Mouse (Mus musculus) liver, embryonic 15.5 days (tissue): ENCODE data around the gene Slc39a3. TPM values are rescaled to one million over a fixed set of nuclear protein-coding genes. Genes with fewer than 3 reads are reported as not detected.
A peak's percentile ranks its signal among the peaks of the same experiment; 100 is the strongest.

ENCODE experiments used
- ATAC-seq: fragments of 200-750 bp; cut with Nextera tagmentation; 2 replicates; pipeline ENCODE4 v1.8.0; 2017; ENCODE audit warnings: moderate number of reproducible peaks, mild to moderate bottlenecking, moderate library complexity; ENCODE audit not compliant: insufficient read depth
- H3K27ac ChIP-seq: fragments of 300-500 bp; sonication (generic); replicated peaks from 2 replicates; pipeline ENCODE4 v1.5.1; 2015; ENCODE audit warnings: mild to moderate bottlenecking, inconsistent platforms
- H3K27me3 ChIP-seq: fragments of 300-500 bp; sonication (generic); 2 replicates; pipeline ENCODE4 v1.6.1; 2015; ENCODE audit warnings: mild to moderate bottlenecking, inconsistent platforms
- H3K36me3 ChIP-seq: fragments of 300-500 bp; sonication (generic); replicated peaks from 2 replicates; pipeline ENCODE4 v1.6.1; 2015; ENCODE audit warnings: moderate library complexity, mild to moderate bottlenecking, inconsistent platforms
- H3K4me1 ChIP-seq: fragments of 300-500 bp; sonication (generic); replicated peaks from 2 replicates; pipeline ENCODE4 v1.6.1; 2015; ENCODE audit warnings: inconsistent platforms
- H3K4me2 ChIP-seq: fragments of 300-500 bp; sonication (generic); 2 replicates; pipeline ENCODE4 v1.6.1; 2015; ENCODE audit warnings: moderate library complexity, mild to moderate bottlenecking, inconsistent platforms
- H3K4me3 ChIP-seq: fragments of 300-500 bp; sonication (generic); replicated peaks from 2 replicates; pipeline ENCODE4 v1.5.1; 2015; ENCODE audit warnings: mild to moderate bottlenecking, inconsistent platforms
- H3K9ac ChIP-seq: fragments of 300-500 bp; sonication (generic); 2 replicates; pipeline ENCODE4 v1.6.1; 2015; ENCODE audit warnings: moderate library complexity, mild to moderate bottlenecking, inconsistent platforms
- H3K9me3 ChIP-seq: fragments of 300-500 bp; sonication (generic); replicated peaks from 2 replicates; pipeline ENCODE4 v1.6.1; 2016; ENCODE audit warnings: inconsistent platforms
- WGBS: fragments of 180-500 bp; shearing (Covaris S2); methylation state at CpG from one replicate; pipeline ENCODE4 v1.1.7; 2015; ENCODE audit warnings: mixed read lengths; ENCODE audit not compliant: insufficient replicate concordance; 5-methylcytosine and 5-hydroxymethylcytosine counted together
- polyA plus RNA-seq: library from polyadenylated mRNA; unstranded; fragments of >200 nt; fragmentation: Nextera tagmentation; extraction: Ambion mirVana; gene quantifications from 2 replicates; pipeline ENCODE4 v1.2.1, GENCODE M21; 2015

Slc39a3 gene
- polyA plus RNA-seq = 5.6 and 6.5 TPM in 2 replicates

DNA sequence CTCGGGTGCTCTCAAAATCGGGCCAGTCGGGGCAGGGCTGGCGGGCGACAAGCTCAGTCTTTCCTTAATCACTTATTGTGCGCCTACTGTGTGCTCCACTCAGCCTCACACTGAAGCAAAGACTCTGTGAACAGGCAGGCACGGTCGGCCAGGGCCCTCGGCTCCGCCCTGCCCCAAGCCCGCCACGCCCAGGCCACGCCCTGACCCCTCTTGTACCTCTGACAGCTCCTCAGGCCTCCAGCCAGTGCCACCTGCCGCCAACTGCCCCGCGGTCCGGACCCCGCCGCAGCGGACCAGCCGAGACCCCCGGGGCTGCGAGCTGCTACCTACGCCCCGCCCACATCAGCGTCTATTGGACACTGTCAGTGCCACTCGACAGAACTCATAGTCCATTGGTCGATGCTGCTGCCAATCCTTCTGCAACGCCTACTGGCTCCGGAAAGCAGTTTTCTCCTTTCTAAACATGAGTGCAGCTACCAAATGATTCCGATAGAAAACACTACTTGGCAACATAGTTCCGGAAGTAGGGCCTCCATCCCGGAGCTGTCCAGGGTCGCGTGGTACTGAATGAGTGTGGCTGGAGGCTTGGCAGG is at the start of gene Slc39a3:
TSS of gene Slc39a3 (minus strand) at position 439 of the 593 bp plus-strand sequence.
- Histone ChIP-seq H3K4me1 (peaks cover 20% of the 10 kb centered on the region), H3K4me2 (peak within 1 kb of the TSS; percentile 82), H3K9ac (peak within 1 kb of the TSS; percentile 59), H3K27ac (peak within 1 kb of the TSS; percentile 70), H3K9me3 (no peaks in the 10 kb centered on the region), H3K27me3 (no peaks in the 10 kb centered on the region), H3K4me3 (peak within 1 kb of the TSS; percentile 68), H3K36me3 (no peaks in the 10 kb centered on the region)
- WGBS = under 1% methylated on average over 35 of the region's 35 CpGs
- ATAC-seq = peak; percentile 98

- Histone ChIP-seq H3K9ac (no peak overlapping the region), H3K4me1 (peaks cover 23% of the 10 kb centered on the region), H3K9me3 (no peaks in the 10 kb centered on the region), H3K27me3 (no peaks in the 10 kb centered on the region), H3K4me3 (no peak overlapping the region), H3K4me2 (no peak overlapping the region), H3K36me3 (peaks cover 12% of the 10 kb centered on the region), H3K27ac (no peak overlapping the region)
- no peak for ATAC-seq
- 46% methylated on average over 2 of the region's 2 CpGs for WGBS
Observed at GRCm38 (mm10) chr10:81087021-81087420, 49.8 kb upstream of the Slc39a3 start.

DNA sequence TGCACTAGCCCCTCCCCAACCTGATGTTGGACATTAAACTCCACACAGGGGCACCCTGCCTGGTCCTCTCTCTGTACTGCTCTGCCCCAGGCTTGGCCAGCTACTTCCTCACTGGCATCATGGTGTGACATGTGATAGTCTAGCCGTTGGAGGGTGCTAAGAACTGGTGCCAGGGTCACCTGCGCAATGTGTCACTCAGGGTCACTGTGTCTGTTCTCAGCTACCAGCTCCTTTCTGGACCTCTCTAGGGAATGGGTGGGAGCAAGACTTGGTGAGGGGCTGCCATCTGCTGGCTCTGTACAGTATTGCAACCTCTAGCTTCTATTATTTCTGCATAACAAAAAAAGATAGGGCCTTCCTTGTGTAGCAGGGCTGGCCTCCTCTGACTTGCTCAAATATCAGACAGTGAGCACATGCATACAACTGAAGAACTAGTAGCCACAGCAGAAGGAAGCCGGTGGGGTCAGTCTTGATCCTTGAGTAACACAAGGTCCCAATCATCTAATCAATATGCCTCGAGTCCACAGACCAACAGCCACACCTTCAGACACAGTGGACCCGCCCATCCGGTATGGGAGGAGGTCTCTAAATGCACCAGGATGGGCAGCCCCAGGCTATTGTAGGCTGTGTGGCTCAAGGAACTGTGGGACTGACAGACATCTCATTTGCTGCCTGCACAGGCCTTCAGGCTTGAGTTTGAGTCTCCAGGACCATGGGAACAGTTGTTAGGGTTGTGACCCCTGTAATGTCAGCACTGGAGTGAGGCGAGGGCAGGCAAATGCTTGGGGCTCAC is 45.1 kb upstream of the Slc39a3 start:
- Histone ChIP-seq H3K9ac (no peak overlapping the region), H3K36me3 (peaks cover 44% of the 10 kb centered on the region), H3K9me3 (no peaks in the 10 kb centered on the region), H3K27ac (no peak overlapping the region), H3K27me3 (no peaks in the 10 kb centered on the region), H3K4me3 (no peak overlapping the region), H3K4me2 (no peak overlapping the region), H3K4me1 (peaks cover 11% of the 10 kb centered on the region)
- 0 out of 2 replicates have a peak, but pooled peaks have one; percentile 15 for ATAC-seq
- WGBS = 56% methylated on average over 7 of the region's 7 CpGs

GRCm38 (mm10) chr10:81080008-81080655 is 42.9 kb upstream of the Slc39a3 start:
- 86% methylated on average over 31 of the region's 31 CpGs for WGBS
- H3K4me3 ChIP-seq = no peak overlapping the region
- no peak overlapping the region for H3K4me2 ChIP-seq
- H3K36me3 ChIP-seq = peaks cover 41% of the 10 kb centered on the region
- H3K27ac ChIP-seq = no peak overlapping the region
- no peak for ATAC-seq
- no peaks in the 10 kb centered on the region for H3K9me3 ChIP-seq
- no peaks in the 10 kb centered on the region for H3K27me3 ChIP-seq
- H3K9ac ChIP-seq = no peak overlapping the region
- peaks cover 11% of the 10 kb centered on the region for H3K4me1 ChIP-seq

DNA sequence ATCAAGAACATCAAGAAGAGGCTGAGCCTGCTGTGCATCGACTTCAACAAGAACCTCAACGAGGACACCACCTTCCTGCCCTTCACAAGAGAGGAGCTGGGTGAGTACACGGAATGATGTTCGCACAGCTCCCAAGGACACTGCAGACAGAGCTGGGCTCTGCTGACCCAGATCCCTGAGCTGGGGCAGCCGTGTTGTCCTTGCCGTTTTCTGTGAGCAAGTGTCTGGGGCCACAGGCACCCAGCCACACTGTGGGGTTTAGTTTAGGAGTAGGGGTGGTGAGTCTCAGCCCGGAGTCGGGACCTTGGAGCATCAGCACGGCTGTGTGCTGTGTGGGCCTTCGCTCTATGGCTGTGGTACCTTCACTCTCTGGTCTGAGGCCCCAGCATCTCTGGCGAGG is 40.7 kb upstream of the Slc39a3 start:
- no peak for ATAC-seq
- Histone ChIP-seq H3K36me3 (peaks cover 54% of the 10 kb centered on the region), H3K4me1 (peaks cover 11% of the 10 kb centered on the region), H3K9me3 (no peaks in the 10 kb centered on the region), H3K27ac (no peak overlapping the region), H3K27me3 (no peaks in the 10 kb centered on the region), H3K4me3 (no peak overlapping the region), H3K9ac (no peak overlapping the region), H3K4me2 (no peak overlapping the region)
- 83% methylated on average over 11 of the region's 11 CpGs for WGBS

- Histone ChIP-seq H3K36me3 (peaks cover 46% of the 10 kb centered on the region), H3K9ac (no peak overlapping the region), H3K4me3 (no peak overlapping the region), H3K4me2 (no peak overlapping the region), H3K4me1 (0 out of 2 replicates have a peak, but pooled peaks cover 6% of the 10 kb centered on the region), H3K27me3 (no peaks in the 10 kb centered on the region), H3K27ac (no peak overlapping the region), H3K9me3 (no peaks in the 10 kb centered on the region)
- WGBS = 64% methylated on average over 1 of the region's 1 CpGs
- no peak for ATAC-seq
Observed at GRCm38 (mm10) chr10:81076356-81076755, 39.1 kb upstream of the Slc39a3 start.

DNA sequence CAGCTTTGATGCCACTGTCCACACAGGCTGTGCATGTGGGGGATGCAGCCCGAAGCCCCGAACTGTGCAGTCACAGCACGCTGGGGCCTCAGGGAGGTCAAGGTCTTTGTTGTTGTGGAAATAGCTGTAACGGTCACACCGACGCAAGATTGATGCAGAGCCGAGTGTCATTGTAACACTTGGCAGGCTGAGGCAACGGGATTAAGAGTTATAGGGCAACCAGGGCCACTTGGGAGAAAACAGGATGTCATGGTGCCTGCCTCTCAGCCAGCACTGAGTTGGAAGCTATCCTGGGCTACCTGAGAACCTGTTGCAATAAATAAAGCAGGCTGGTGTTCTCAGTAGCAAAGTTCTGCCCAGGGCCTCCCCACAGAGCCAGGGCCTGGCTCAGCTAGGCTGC is 38.5 kb upstream of the Slc39a3 start:
- no peaks in the 10 kb centered on the region for H3K9me3 ChIP-seq
- no peak overlapping the region for H3K9ac ChIP-seq
- no peaks in the 10 kb centered on the region for H3K27me3 ChIP-seq
- no peak overlapping the region for H3K4me3 ChIP-seq
- H3K4me2 ChIP-seq = no peak overlapping the region
- WGBS = 81% methylated on average over 8 of the region's 8 CpGs
- H3K36me3 ChIP-seq = peaks cover 39% of the 10 kb centered on the region
- no peak overlapping the region for H3K27ac ChIP-seq
- H3K4me1 ChIP-seq = peaks cover 12% of the 10 kb centered on the region
- no peak for ATAC-seq

DNA sequence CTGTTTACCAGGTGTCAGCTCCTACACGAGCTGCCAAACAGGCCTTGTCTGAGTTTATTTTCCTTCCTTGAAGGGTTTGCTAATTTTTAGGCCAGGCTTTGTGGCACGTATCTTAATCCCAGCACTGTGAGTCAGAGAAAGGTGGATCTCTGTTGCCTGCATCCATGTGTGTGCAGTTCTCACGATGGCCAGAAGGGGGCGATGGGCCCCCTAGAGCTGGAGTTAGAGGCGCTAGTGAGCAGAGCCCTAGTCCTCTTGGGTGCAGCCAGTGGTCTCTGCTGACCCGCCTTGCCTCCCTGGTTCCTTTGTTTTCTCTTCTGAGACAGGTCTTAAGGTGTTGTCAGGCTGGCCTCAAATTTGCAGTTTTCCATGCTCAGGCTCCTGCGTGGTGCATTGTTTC is 36.2 kb upstream of the Slc39a3 start:
- no peak overlapping the region for H3K4me3 ChIP-seq
- H3K27ac ChIP-seq = no peak overlapping the region
- H3K36me3 ChIP-seq = peaks cover 18% of the 10 kb centered on the region
- H3K9ac ChIP-seq = no peak overlapping the region
- 0 out of 2 replicates have a peak, but pooled peaks cover under 1% of the 10 kb centered on the region for H3K27me3 ChIP-seq
- peaks cover 30% of the 10 kb centered on the region for H3K4me1 ChIP-seq
- WGBS = 54% methylated on average over 7 of the region's 7 CpGs
- ATAC-seq = no peak
- no peaks in the 10 kb centered on the region for H3K9me3 ChIP-seq
- H3K4me2 ChIP-seq = no peak overlapping the region

DNA sequence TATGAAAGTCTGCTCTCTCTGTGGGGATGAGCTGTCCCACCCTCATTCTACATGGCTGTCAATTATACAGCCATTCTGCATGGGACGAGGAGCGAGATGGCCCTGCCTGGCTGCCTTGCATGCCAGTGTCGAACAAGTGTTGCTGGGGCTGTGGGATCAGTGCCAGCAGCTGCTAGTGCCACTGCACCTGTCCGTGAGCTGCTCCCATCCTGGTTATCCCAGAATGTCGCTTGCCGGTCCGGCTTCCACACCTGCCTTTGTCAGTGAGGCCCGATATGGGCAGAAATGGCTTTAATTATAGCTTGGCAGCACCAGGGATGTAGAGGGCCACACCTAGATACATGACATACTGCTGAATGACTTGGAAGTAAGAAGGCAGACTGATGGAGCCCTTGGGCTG is 35.1 kb upstream of the Slc39a3 start:
- Histone ChIP-seq H3K27me3 (peaks cover 10% of the 10 kb centered on the region; the same call in 1 of the 2 replicates), H3K4me2 (no peak overlapping the region), H3K9me3 (no peaks in the 10 kb centered on the region), H3K9ac (no peak overlapping the region), H3K36me3 (peaks cover 13% of the 10 kb centered on the region; the same call in 1 of the 2 replicates), H3K4me1 (peaks cover 30% of the 10 kb centered on the region), H3K4me3 (no peak overlapping the region), H3K27ac (no peak overlapping the region)
- 81% methylated on average over 8 of the region's 8 CpGs for WGBS
- no peak for ATAC-seq

DNA sequence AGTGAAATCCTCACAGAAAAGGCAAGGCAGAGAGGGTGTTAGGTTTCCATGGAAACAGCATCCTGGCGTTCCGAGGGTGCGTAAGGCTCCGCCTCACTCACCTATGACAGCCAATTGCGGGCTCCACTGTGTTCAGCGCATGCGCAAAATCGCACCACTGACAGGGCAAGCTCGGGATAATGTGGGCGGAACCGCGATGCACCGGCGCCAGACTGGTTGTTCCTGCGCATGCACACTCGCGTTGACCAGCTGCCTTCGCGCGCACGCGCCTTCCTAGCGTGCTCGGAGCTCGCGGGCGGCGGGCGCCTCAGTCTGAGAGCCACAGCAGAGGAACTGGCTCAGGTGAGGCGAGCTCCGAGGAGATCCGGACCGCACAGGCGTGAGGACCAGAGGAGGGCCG is 32.6 kb upstream of the Slc39a3 start, which contains the start of gene Thop1:
TSS of gene Thop1 (plus strand) at position 200 of the 400 bp plus-strand sequence.
- Histone ChIP-seq H3K9me3 (no peaks in the 10 kb centered on the region), H3K27ac (peak within 1 kb of the TSS; percentile 68), H3K9ac (peak within 1 kb of the TSS; percentile 74), H3K27me3 (peaks cover 10% of the 10 kb centered on the region; the same call in 1 of the 2 replicates), H3K4me3 (peak within 1 kb of the TSS; percentile 70), H3K4me2 (peak within 1 kb of the TSS; percentile 98), H3K4me1 (peaks cover 30% of the 10 kb centered on the region), H3K36me3 (peaks cover 10% of the 10 kb centered on the region; the same call in 1 of the 2 replicates)
- under 1% methylated on average over 35 of the region's 35 CpGs for WGBS
- peak; percentile 95 for ATAC-seq

GRCm38 (mm10) chr10:81068706-81069105 is 31.5 kb upstream of the Slc39a3 start:
- Histone ChIP-seq H3K4me2 (no peak overlapping the region), H3K9me3 (no peaks in the 10 kb centered on the region), H3K36me3 (peaks cover 7% of the 10 kb centered on the region; the same call in 1 of the 2 replicates), H3K9ac (no peak overlapping the region), H3K4me3 (no peak overlapping the region), H3K4me1 (peaks cover 30% of the 10 kb centered on the region), H3K27me3 (peaks cover 10% of the 10 kb centered on the region; the same call in 1 of the 2 replicates), H3K27ac (no peak overlapping the region)
- 56% methylated on average over 5 of the region's 5 CpGs for WGBS
- no peak for ATAC-seq
